Comparison of ENCODE assay signal across 7 mouse cellular contexts in the genomic region with DNA sequence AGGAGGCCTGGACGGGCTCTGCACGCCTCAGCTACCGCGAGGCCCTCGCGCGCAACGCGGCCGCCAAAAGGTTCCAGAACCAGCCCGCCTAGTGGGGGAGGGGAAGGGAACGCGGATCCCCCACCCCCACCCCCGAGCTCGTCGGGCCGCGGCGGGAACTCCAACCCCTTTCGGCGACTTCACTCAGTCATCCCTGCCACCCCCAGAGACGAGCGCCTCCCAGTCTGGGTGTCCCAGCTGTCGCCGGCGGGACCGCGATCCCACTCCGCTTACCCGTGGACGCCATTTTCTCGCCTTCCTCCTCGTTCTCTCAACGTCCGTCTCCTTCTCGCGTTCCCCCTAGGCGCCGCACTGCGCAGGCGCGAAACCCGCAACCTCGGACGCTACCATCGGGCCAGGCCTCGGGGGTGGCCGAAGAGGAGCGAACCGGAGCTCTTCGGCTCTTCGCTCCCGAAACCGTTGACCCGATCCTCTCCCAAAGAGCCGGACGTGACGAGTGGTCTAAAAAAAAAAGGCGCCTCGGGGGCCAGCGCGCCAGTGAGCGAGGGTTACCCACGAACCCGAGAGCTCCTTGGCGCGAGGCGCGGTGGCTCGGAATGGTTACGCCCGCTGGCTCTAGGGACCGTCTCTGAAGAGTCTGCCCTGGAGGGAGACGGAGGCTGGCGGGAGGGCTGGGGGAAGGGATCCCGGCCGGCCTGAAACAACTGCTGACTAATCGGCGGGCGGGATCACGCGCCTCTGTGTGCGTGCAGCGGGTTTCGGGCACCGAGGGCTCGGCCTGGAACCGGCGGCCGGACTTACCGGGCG. TPM values are rescaled to one million over a fixed set of nuclear protein-coding genes. Genes with fewer than 3 reads are reported as not detected.
DNase-seq lines count a peak whose midpoint lies in the region; ATAC-seq lines count a peak whose summit lies in the region.

A gene (plus strand): TSS at position 191 of the 807 bp plus-strand sequence.
A gene (minus strand): TSS at position 531 of the 807 bp plus-strand sequence.

- ATAC-seq in granulocyte monocyte progenitor cell, adult 5-6 weeks (replicated peaks; ENCODE audit: poor library complexity, severe bottlenecking): peak; percentile 73
- peak; percentile 90 for ATAC-seq in midbrain, embryonic 13.5 days

- peaks cover 40% of the 10 kb centered on the region for H3K4me1 ChIP-seq in embryonic facial prominence, embryonic 10.5 days
- H3K4me1 ChIP-seq in limb, embryonic 10.5 days: peaks cover 39% of the 10 kb centered on the region
- peaks cover 41% of the 10 kb centered on the region for H3K4me1 ChIP-seq in midbrain, embryonic 13.5 days (replicated peaks)

- H3K27ac ChIP-seq in embryonic facial prominence, embryonic 10.5 days (replicated peaks): peak within 1 kb of the TSS; percentile 100
- peak within 1 kb of the TSS; percentile 99 for H3K27ac ChIP-seq in limb, embryonic 10.5 days
- peak within 1 kb of the TSS; percentile 92 for H3K27ac ChIP-seq in midbrain, embryonic 13.5 days

- WGBS in embryonic facial prominence, embryonic 10.5 days: under 1% methylated on average over 92 of the region's 92 CpGs
- WGBS in limb, embryonic 10.5 days: under 1% methylated on average over 92 of the region's 92 CpGs
- under 1% methylated on average over 73 of the region's 92 CpGs for WGBS in midbrain, embryonic 13.5 days

- H3K4me2 ChIP-seq in midbrain, embryonic 13.5 days (replicated peaks): peak within 1 kb of the TSS; percentile 95

- H3K27me3 ChIP-seq in embryonic facial prominence, embryonic 10.5 days (replicated peaks; ENCODE audit: low read depth, poor library complexity, severe bottlenecking): no peaks in the 10 kb centered on the region
- H3K27me3 ChIP-seq in limb, embryonic 10.5 days (ENCODE audit: low read depth, poor library complexity, severe bottlenecking): no peaks in the 10 kb centered on the region
- no peaks in the 10 kb centered on the region for H3K27me3 ChIP-seq in midbrain, embryonic 13.5 days

- peak within 1 kb of the TSS; percentile 99 for H3K9ac ChIP-seq in midbrain, embryonic 13.5 days (replicated peaks)

- DNase-seq in adrenal gland, postnatal 10 days: peak; percentile 99
- peak; percentile 97 for DNase-seq in embryonic facial prominence, embryonic 10.5 days (ENCODE audit: low spot score)
- peak; percentile 94 for DNase-seq in kidney, adult 11 months
- DNase-seq in limb, embryonic 10.5 days (ENCODE audit: low spot score): peak; percentile 99
- DNase-seq in spleen, adult 12 weeks (ENCODE audit: low spot score): peak; percentile 99

- peaks cover 37% of the 10 kb centered on the region for H3K36me3 ChIP-seq in embryonic facial prominence, embryonic 10.5 days (replicated peaks)
- H3K36me3 ChIP-seq in limb, embryonic 10.5 days: peaks cover 39% of the 10 kb centered on the region
- peaks cover 9% of the 10 kb centered on the region; the same call in 1 of the 2 replicates for H3K36me3 ChIP-seq in midbrain, embryonic 13.5 days

- H3K4me3 ChIP-seq in embryonic facial prominence, embryonic 10.5 days: peak within 1 kb of the TSS; percentile 78
- H3K4me3 ChIP-seq in limb, embryonic 10.5 days: peak within 1 kb of the TSS; percentile 90
- H3K4me3 ChIP-seq in midbrain, embryonic 13.5 days (replicated peaks): peak within 1 kb of the TSS; percentile 99

- H3K9me3 ChIP-seq in embryonic facial prominence, embryonic 10.5 days: no peaks in the 10 kb centered on the region
- H3K9me3 ChIP-seq in limb, embryonic 10.5 days (replicated peaks): no peaks in the 10 kb centered on the region
- H3K9me3 ChIP-seq in midbrain, embryonic 13.5 days: no peaks in the 10 kb centered on the region

RNA-seq across cellular contexts. Expression of the first gene that starts in this region (rescaled TPM):
- total RNA-seq in adrenal gland, postnatal 10 days (2021): 10 to 100 TPM; 18.5 to 24.5 TPM
- 30.8 and 31.9 TPM in 2 replicates for polyA plus RNA-seq in embryonic facial prominence, embryonic 10.5 days (2016; fragmentation: Nextera tagmentation; extraction: Ambion mirVana)
- 20.0 and 25.8 TPM in 2 replicates for total RNA-seq in granulocyte monocyte progenitor cell, adult 5-6 weeks (2014; fragmentation: Nextera tagmentation)
- 15.7 and 42.7 TPM in 2 replicates for total RNA-seq in granulocyte monocyte progenitor cell, adult 5-6 weeks (2017)
- polyA plus RNA-seq in limb, embryonic 10.5 days (2016; fragmentation: Nextera tagmentation; extraction: Ambion mirVana): 29.0 and 31.6 TPM in 2 replicates
- polyA plus RNA-seq in midbrain, embryonic 13.5 days (2015; fragmentation: Nextera tagmentation; extraction: Ambion mirVana): 32.8 and 33.1 TPM in 2 replicates

RNA-seq across cellular contexts. Expression of the second gene that starts in this region (rescaled TPM):
- 100 to 1,000 TPM; 218 to 322 TPM for total RNA-seq in adrenal gland, postnatal 10 days (2021)
- 961 and 969 TPM in 2 replicates for polyA plus RNA-seq in embryonic facial prominence, embryonic 10.5 days (2016; fragmentation: Nextera tagmentation; extraction: Ambion mirVana)
- 342 and 407 TPM in 2 replicates for total RNA-seq in granulocyte monocyte progenitor cell, adult 5-6 weeks (2014; fragmentation: Nextera tagmentation)
- 626 and 725 TPM in 2 replicates for total RNA-seq in granulocyte monocyte progenitor cell, adult 5-6 weeks (2017)
- 893 and 996 TPM in 2 replicates for polyA plus RNA-seq in limb, embryonic 10.5 days (2016; fragmentation: Nextera tagmentation; extraction: Ambion mirVana)
- polyA plus RNA-seq in midbrain, embryonic 13.5 days (2015; fragmentation: Nextera tagmentation; extraction: Ambion mirVana): 724 and 776 TPM in 2 replicates

Comparison
In these comparisons a context has a peak if more than half of its experiments do, and no peak if none do; other contexts are left out.
1. Peak in every context shown above with its lines: DNase-seq, ATAC-seq, H3K4me3 ChIP-seq and H3K27ac ChIP-seq.